Mouse (Mus musculus) spleen, adult 2 months (tissue): Measurements from ENCODE around the gene Cit.

Experiments used
- CTCF ChIP-seq: fragments of 200-500 bp; IDR thresholded peaks from 2 replicates; pipeline ENCODE4 v1.5.1; 2011; ENCODE audit warnings: mild to moderate bottlenecking, inconsistent platforms; ENCODE audit not compliant: insufficient read depth, insufficient read length, insufficient replicate concordance; ENCODE audit errors: extremely low read depth
- POLR2A ChIP-seq: fragments of 200-500 bp; IDR thresholded peaks from 2 replicates; pipeline ENCODE4 v1.6.1; 2011; ENCODE audit warnings: low read depth, low read length, inconsistent platforms

GRCm38 (mm10) chr5:116007723-116008122 lies 162.6 kb downstream of the Cit start:
- TF ChIP-seq CTCF (no peak), POLR2A (no peak)
